Mouse (Mus musculus) olfactory bulb, adult 2 months (tissue): ENCODE data around the gene Slc35c1.

ENCODE experiments used
- CTCF ChIP-seq: fragments of 200-500 bp; IDR thresholded peaks from 2 replicates; pipeline ENCODE4 v1.5.1; 2012; ENCODE audit warnings: low read depth, mild to moderate bottlenecking, low read length, moderate library complexity; ENCODE audit not compliant: insufficient read depth
- POLR2A ChIP-seq: fragments of 200-500 bp; IDR thresholded peaks from 2 replicates; pipeline ENCODE4 v1.6.1; 2012; ENCODE audit warnings: mild to moderate bottlenecking, low read depth, low read length, moderate library complexity; ENCODE audit not compliant: insufficient read depth

DNA sequence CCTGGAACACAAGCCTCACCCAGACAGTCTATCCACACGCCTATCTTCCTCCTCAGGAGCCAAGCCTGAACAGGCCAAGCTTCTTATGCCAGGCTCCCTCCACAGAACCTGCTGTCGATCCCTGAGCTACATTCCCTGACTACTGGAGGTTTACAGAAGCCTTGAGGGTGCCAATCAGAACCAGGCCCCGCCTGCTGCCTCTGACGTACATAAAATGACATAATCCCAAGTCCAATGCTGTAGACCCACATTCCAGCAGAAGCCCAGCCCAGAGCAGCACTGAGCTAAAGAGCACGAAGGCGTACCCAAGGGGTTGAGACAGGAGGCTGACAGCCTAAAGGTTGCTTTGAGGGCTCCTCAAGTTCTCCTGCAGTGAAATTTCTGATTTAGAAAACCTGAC, 32.5 kb downstream of the Slc35c1 start:
- TF ChIP-seq CTCF: no peak
- TF ChIP-seq POLR2A: no peak
